Mouse (Mus musculus) adrenal gland, postnatal 14 days (tissue): ENCODE measurements at regions not wholly inside any gene's neighbourhood (a gene's known extent, or its start where the extent isn't known, plus 50 kb on each side); places are given as distances from the start of the nearest gene placed in this dataset.
A peak's percentile ranks its signal among the peaks of the same experiment; 100 is the strongest.

Experiments
- DNase-seq: peaks from one replicate; pipeline ENCODE4 v3.0.0; 2021; ENCODE audit warnings: mixed read lengths

GRCm38 (mm10) chr4:148723208-148723607 lies 80.1 kb downstream of the Gm572 start:
- DNase-seq = no peak

- no peak for DNase-seq
Measured at GRCm38 (mm10) chr4:148723934-148724719, 80.1 kb upstream of the Casz1 start.

- DNase-seq = no peak
Measured at GRCm38 (mm10) chr4:148728800-148729199, 75.4 kb upstream of the Casz1 start.

- DNase-seq = no peak
Measured at GRCm38 (mm10) chr4:148731586-148731985, 72.6 kb upstream of the Casz1 start.

DNA sequence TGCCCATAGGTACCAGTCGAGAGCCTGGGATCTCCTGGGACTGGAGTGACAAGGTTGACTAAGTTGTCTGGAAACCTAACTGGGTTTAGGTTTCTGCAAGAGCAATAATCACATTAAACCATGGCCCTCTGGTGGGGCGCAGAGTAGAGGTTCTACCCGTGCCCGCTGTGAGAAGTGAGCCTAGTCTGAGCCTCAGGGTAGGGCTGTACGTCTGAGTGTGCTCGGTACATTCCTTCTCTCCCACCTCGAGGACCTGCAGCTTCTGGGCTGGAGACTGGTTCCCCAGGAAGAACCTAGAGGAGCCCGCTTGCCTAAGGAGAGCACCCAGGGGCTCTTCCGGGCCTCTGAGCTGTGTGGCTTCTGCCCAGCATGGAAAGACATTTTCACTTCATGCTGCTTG lies 70.2 kb upstream of the Casz1 start:
- DNase-seq = no peak

DNA sequence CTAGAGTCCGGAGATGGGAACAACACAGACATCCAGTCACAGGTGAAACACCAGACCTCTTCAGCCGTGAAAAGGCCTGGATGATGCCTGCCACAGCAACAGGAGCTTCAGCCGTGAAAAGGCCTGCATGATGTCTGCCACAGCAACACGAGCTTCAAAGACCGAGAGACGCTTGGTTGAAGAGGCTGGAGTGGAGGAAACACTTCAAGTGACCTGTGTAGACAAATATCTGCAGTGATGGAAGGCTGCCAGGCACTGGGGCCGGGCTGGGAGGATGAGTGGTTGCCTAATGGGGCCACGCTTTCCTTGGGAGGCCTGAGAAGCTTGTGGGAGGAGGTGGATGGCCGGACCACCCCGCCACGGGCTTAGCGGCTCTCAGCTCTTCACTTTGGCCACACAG lies 69.7 kb upstream of the Casz1 start:
- no peak for DNase-seq

DNA sequence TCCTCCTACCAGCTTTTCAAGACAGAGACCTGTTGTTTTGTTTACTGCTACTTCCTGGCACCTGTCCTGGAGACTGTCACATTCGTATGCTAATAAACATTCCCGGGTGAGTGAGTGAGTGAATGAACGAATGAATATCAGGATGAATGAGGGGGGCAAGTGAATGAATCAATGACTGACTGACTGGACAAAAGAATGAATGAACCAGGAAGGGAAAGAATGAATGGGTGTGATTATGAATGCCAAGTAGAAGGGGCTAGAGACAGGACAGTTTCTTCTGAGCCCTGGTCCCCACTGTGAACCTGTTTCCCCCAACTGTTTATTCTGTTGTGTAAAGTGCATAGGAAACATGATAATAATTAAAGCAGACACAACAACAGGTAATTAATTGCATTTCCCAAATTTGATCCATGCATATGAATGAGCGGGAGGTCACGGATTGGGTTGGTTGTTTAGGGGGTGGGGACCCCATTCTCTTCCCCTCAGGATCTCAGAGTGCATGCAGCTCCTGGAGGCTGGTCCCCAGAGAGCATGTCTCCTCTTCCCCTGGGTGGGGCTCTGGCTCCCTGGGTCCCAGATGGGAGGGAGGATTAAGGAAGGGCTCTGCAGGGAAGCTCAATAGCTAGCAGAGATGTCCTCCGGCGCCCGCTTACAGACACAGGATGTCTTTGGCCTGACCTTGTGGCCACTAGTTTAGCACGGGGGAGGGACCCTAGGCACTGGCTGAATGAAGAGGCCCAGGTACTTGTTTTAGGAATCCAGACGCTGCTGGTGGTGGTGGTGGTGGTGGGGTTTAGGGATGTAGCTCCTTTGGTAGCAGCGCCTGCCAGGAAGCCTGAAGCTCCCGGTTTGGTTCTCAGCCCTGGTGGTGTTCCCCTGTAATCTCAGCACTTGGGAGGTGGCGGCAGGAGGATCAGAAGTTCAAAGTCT lies 65.4 kb upstream of the Casz1 start:
- no peak for DNase-seq

DNA sequence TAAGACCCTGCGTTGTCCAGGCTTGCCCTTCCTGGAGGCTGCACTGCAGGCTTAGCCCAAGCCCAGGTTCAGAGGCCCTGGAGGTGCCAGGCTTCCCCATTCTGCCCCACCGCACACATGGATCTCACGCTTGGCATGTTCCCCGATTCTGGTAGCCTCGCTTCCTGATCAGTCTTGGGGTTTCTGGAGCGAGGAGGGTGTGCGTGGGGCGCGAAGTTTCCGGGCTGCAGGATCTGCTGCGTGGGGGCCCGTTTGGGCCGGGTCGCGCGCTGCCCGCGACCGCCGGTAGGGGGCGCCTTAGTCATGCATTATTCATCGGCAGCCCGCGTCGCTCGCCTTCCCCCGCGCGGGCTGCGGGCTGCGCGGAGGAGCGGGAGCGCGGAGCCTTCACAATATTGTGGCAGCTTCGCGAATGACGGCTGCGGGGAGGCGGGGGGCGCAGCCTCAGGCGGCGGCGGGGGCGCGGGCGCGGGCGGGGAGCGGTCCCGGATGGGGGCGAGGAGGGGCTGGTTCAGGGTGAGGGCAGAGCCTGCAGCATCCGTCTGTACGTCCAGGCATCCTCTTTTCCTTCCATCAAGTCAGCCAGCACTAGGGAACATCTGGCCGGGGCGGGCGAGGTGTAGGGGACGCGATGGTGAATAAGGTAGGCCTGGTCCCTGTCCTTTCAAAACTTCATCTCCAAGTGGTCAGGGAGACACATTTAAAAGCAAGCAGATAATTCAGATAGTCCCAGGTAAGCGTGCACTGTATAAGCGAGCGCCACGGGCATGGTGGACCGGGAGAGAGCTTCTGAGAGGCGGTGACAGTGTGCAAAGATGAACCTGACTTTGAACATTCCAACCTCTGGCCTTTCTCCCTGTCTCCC lies 61.4 kb upstream of the Casz1 start:
- peak; percentile 87 for DNase-seq

DNA sequence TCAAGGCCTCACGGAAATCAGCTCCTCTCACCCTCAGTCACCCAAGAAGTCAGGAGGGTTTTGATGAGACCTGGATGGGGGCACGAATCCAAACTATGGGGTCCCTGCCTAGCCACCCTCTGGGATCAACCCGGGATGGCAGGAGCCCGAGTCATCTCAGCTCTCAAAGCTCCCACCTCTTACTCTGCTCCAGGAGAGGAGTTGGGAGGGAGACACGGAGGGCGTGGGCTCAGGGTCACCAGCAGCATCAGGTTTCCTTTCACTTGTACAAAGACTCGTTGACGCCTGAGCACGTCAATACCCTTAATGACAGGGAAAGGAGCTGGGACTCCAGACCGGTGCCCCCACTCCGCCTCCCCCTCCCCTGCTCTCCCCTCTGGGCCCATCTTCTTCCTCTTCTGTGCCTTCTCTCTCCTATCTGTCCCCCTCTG lies 60.8 kb upstream of the Casz1 start:
- no peak for DNase-seq

GRCm38 (mm10) chr4:148744053-148744452 lies 60.2 kb upstream of the Casz1 start:
- no peak for DNase-seq

GRCm38 (mm10) chr4:148746460-148747314 lies 57.5 kb upstream of the Casz1 start:
- no peak for DNase-seq

DNA sequence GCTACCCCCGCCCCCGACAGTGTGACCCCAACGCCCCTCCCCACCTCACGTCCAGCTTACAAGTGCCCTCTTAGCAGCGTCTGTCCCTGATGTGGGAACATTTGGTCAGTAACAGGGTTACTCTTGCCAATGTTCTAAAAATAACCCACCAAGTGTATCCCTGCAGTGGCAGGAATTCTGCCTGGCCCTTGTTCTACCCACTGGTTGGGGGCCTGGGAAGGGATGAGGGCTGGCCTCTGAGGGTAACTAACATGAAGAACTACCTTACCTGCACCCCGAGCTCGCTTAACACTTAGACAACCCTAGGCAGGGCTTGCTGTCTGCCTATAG lies 56.9 kb upstream of the Casz1 start:
- DNase-seq = no peak

- no peak for DNase-seq
Measured at GRCm38 (mm10) chr4:148750030-148750429, 54.2 kb upstream of the Casz1 start.

DNA sequence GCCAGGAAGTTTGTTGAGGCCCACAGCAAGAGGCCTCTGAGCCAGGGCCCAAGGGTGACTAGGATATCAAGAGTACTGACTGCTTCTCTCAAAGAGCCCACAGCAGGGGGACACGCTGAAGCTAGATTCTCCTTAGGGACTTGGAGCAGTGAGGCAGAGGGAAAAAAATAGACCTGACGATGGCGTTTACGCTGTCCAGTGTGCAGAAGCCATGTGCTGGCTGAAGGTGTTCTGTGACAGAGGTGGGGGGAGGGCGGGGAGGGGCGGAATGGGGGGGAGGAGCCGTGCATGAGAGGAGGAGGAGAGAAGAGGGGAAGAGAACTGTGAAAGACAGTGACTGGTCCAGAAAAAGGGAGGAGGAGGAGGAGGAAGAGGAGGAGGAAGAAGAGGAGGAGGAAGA lies 52.6 kb upstream of the Casz1 start:
- no peak for DNase-seq

DNA sequence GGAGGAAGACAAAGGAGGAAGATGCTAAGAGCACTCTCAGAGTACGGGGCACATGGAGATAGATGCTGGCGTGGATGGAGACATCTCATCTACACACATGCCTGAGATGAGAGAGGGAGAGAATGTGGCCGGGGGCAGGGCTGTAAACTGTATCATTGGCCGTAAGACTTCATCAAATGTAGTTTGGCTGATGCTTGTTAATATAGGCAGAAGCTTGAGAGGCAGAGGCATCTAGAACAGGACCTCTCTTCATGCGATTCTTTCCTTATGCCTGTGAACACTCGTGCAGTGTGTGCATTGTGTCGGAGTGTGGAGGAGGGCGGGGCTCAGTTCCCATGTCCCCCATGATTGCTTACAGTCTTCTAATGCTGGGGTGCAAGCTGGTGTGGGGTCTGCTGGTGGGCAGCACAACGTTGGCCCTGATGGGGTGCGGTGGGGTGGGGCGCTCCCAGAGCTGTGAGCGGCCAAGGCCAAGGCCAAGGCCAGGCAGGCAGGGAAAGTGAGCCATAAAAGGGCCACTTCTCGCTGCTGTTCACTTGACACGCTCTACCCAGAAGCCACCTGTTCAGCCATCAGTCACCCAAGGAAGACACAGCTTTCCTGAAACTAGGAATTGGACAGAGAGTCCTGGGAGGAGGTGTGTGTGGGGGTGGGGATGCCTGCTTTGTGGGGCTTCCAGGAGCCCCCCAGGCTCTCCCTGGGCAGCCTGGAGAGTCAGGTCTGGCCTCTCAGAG lies 51.7 kb upstream of the Casz1 start:
- no peak for DNase-seq

DNA sequence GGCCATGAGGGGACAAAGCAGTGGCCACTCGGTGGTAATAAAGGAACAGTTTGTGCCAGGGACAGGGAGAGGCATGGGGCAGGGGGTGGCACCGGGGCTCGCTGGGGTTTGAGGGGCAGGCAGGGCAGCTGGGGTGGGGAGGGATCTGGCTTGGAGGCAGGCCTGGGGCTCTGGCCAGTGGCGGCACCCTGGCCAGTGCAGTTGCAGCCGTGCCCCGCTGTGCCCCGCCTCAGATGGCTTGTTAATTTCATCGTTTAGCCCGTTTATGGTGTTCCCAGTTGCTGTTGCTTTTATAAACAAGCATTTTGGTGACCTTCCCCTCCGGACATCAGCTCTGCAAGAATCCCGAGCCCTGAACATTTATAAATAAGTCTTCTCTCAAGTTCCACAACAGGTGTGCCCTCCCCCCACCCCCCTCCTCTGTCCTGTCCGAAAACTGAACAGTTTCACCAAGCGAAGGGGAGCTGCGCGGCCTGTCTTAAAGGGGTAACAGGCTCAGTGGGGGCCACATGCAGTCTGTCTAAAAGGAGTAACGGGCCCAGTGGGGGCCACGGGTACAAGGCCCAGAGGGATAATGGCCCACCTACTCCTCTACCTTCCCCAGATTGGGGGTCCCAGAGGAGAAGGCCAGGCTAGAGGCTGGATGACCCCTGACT lies 51.0 kb upstream of the Casz1 start:
- DNase-seq = no peak

DNA sequence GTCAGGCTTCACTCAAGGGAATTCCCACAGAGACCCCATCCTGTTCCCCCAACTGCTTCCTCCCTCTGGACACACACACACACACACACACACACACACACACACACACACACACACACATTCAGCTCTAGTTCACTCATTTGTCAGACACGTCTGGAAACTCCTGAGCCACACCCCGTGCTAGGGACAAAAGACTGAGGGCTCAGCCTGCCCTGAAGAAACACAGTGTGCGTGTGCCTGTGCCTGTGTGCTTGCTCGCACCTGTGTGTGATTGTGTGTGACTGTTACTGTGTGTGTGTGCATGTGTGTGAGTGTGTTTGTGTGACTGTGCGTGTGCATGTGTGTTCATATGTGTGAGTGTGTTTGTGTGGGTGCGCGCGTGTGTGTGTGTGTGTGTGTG lies 50.4 kb upstream of the Casz1 start:
- DNase-seq = no peak
